Mouse (Mus musculus) layer of hippocampus, postnatal 36 days (tissue): ENCODE measurements around the gene Pitx3. TPM values are rescaled to one million over a fixed set of nuclear protein-coding genes. Genes with fewer than 3 reads are reported as not detected.
A peak's percentile ranks its signal among the peaks of the same experiment; 100 is the strongest.
"Not testable (repeated sequence)": the region's sequence is repeated elsewhere in the genome, so short reads cannot be mapped to it uniquely, and the experiment has no call there.

Experiments
- DNase-seq, 2 experiments: peaks; one replicate each; pipeline ENCODE4 v3.0.0; 2022
- total RNA-seq, 2 experiments: library from RNA; stranded (reverse); gene quantifications; 2 replicates each; pipeline ENCODE4 v1.2.3; 2021

The Pitx3 gene
- not detected for total RNA-seq

- no peak for DNase-seq
Observed at GRCm38 (mm10) chr19:46147511-46148371, at the start of gene Pitx3. Gene Pitx3 (minus strand): TSS chr19:46148326.

GRCm38 (mm10) chr19:46187203-46187602 is 39.1 kb upstream of the Pitx3 start:
- DNase-seq = no peak

- peak; percentile 8 to 26 for DNase-seq
Observed at GRCm38 (mm10) chr19:46186611-46187010, 38.5 kb upstream of the Pitx3 start.

GRCm38 (mm10) chr19:46182241-46182640 is 34.1 kb upstream of the Pitx3 start:
- no peak for DNase-seq

GRCm38 (mm10) chr19:46180274-46180673 is 32.1 kb upstream of the Pitx3 start:
- no peak for DNase-seq

GRCm38 (mm10) chr19:46177046-46177445 is 28.9 kb upstream of the Pitx3 start:
- DNase-seq = no peak

- no peak for DNase-seq
Observed at GRCm38 (mm10) chr19:46175173-46175572, 27.0 kb upstream of the Pitx3 start.

- no peak for DNase-seq
Observed at GRCm38 (mm10) chr19:46172541-46172940, 24.4 kb upstream of the Pitx3 start.

GRCm38 (mm10) chr19:46169913-46170312 is 21.8 kb upstream of the Pitx3 start:
- no peak for DNase-seq

- no peak for DNase-seq
Observed at GRCm38 (mm10) chr19:46169396-46169795, 21.3 kb upstream of the Pitx3 start.

- DNase-seq = not testable (repeated sequence)
Observed at GRCm38 (mm10) chr19:46167169-46167568, 19.0 kb upstream of the Pitx3 start.

GRCm38 (mm10) chr19:46165950-46166349 is 17.8 kb upstream of the Pitx3 start:
- DNase-seq = no peak

GRCm38 (mm10) chr19:46152127-46152803 is 4.1 kb upstream of the Pitx3 start, which contains the start of gene Gbf1:
Gene Gbf1 (plus strand): TSS chr19:46152509.
- DNase-seq = peak; percentile 94

GRCm38 (mm10) chr19:46149091-46149490 is 965 bp upstream of the Pitx3 start:
- DNase-seq = no peak

- DNase-seq = peak; percentile 42 to 43
Observed at GRCm38 (mm10) chr19:46148372-46148760, 240 bp upstream of the Pitx3 start.

GRCm38 (mm10) chr19:46141091-46141490 is 7.0 kb downstream of the Pitx3 start:
- DNase-seq = no peak

GRCm38 (mm10) chr19:46140324-46140723 is 7.8 kb downstream of the Pitx3 start:
- DNase-seq = no peak

GRCm38 (mm10) chr19:46136639-46137580 is 11.2 kb downstream of the Pitx3 start:
- peak; percentile 42 to 55 for DNase-seq

GRCm38 (mm10) chr19:46135789-46136638 is 12.1 kb downstream of the Pitx3 start:
- DNase-seq = peak in 1 of 2 experiments; percentile 23

GRCm38 (mm10) chr19:46135297-46135696 is 12.8 kb downstream of the Pitx3 start:
- DNase-seq = peak; percentile 89 to 91

GRCm38 (mm10) chr19:46132577-46132976 is 15.5 kb downstream of the Pitx3 start:
- no peak for DNase-seq
